Mouse (Mus musculus) hindlimb bud, embryonic 11.5 days (tissue): Measurements from ENCODE around the gene Glrp1.

Experiments
- DNase-seq: peaks from one replicate; pipeline ENCODE4 v3.0.0-alpha.2; 2012; ENCODE audit warnings: low read depth, low spot score; ENCODE audit errors: extremely low spot score

Glrp1 gene

GRCm38 (mm10) chr1:88509789-88510188 is at the start of gene Glrp1:
Glrp1 (minus strand) TSS chr1:88510066.
- DNase-seq, result no peak

- no peak for DNase-seq
These were observed 49.4 kb upstream of the Glrp1 start for GRCm38 (mm10) chr1:88559258-88559657.

- no peak for DNase-seq
These were observed 48.9 kb upstream of the Glrp1 start for GRCm38 (mm10) chr1:88558793-88559192.

GRCm38 (mm10) chr1:88556401-88556800 is 46.5 kb upstream of the Glrp1 start:
- no peak for DNase-seq

- DNase-seq, result no peak
These were observed 43.8 kb upstream of the Glrp1 start for GRCm38 (mm10) chr1:88553500-88554187.

GRCm38 (mm10) chr1:88549263-88549662 is 39.4 kb upstream of the Glrp1 start:
- no peak for DNase-seq

- DNase-seq, result no peak
These were observed 37.3 kb upstream of the Glrp1 start for GRCm38 (mm10) chr1:88547172-88547571.

GRCm38 (mm10) chr1:88543608-88544007 is 33.7 kb upstream of the Glrp1 start:
- no peak for DNase-seq

- DNase-seq, result no peak
These were observed 30.0 kb upstream of the Glrp1 start for GRCm38 (mm10) chr1:88539823-88540222.

GRCm38 (mm10) chr1:88539256-88539655 is 29.4 kb upstream of the Glrp1 start:
- DNase-seq, result no peak

- DNase-seq, result no peak
These were observed 26.4 kb upstream of the Glrp1 start for GRCm38 (mm10) chr1:88536308-88536707.

- DNase-seq, result no peak
These were observed 24.2 kb upstream of the Glrp1 start for GRCm38 (mm10) chr1:88534091-88534490.

GRCm38 (mm10) chr1:88526161-88526560 is 16.3 kb upstream of the Glrp1 start:
- no peak for DNase-seq

GRCm38 (mm10) chr1:88525622-88526021 is 15.8 kb upstream of the Glrp1 start:
- no peak for DNase-seq

GRCm38 (mm10) chr1:88521170-88521747 is 11.4 kb upstream of the Glrp1 start:
- no peak for DNase-seq

GRCm38 (mm10) chr1:88513613-88514012 is 3.7 kb upstream of the Glrp1 start:
- no peak for DNase-seq

GRCm38 (mm10) chr1:88507886-88508285 is 2.0 kb downstream of the Glrp1 start:
- DNase-seq, result no peak

GRCm38 (mm10) chr1:88507214-88507613 is 2.7 kb downstream of the Glrp1 start:
- no peak for DNase-seq

- no peak for DNase-seq
These were observed 3.5 kb downstream of the Glrp1 start for GRCm38 (mm10) chr1:88506412-88506811.

GRCm38 (mm10) chr1:88505697-88506096 is 4.2 kb downstream of the Glrp1 start:
- no peak for DNase-seq

- no peak for DNase-seq
These were observed 5.3 kb downstream of the Glrp1 start for GRCm38 (mm10) chr1:88504531-88504945.

GRCm38 (mm10) chr1:88502822-88503221 is 7.0 kb downstream of the Glrp1 start:
- no peak for DNase-seq

- no peak for DNase-seq
These were observed 10.6 kb downstream of the Glrp1 start for GRCm38 (mm10) chr1:88499230-88499737.
